Mouse (Mus musculus) lung, embryonic 14.5 days (tissue): ENCODE measurements at regions not wholly inside any gene's neighbourhood (a gene's known extent, or its start where the extent isn't known, plus 50 kb on each side); places are given as distances from the start of the nearest gene placed in this dataset.

Experiments used
- ATAC-seq: fragments of 200-750 bp; cut with Nextera tagmentation; 2 replicates; pipeline ENCODE4 v1.8.0; 2017; ENCODE audit warnings: mild to moderate bottlenecking, moderate TSS enrichment, moderate library complexity; ENCODE audit not compliant: insufficient read depth
- DNase-seq: peaks from one replicate; pipeline ENCODE4 v3.0.0-alpha.2; 2015
- H3K27ac ChIP-seq: fragments of 300-500 bp; sonication (generic); 2 replicates; pipeline ENCODE4 v1.5.1; 2014; ENCODE audit warnings: low read depth, mild to moderate bottlenecking, moderate library complexity
- H3K27me3 ChIP-seq: fragments of 300-500 bp; sonication (generic); 2 replicates; pipeline ENCODE4 v1.6.1; 2014; ENCODE audit warnings: low read length, control low read depth; ENCODE audit not compliant: insufficient read depth
- H3K36me3 ChIP-seq: fragments of 300-500 bp; sonication (generic); 2 replicates; pipeline ENCODE4 v1.6.1; 2014; ENCODE audit warnings: control low read depth; ENCODE audit not compliant: insufficient read depth
- H3K4me1 ChIP-seq: fragments of 300-500 bp; sonication (generic); 2 replicates; pipeline ENCODE4 v1.6.1; 2014; ENCODE audit warnings: antibody characterized with exemption, control low read depth; ENCODE audit not compliant: insufficient read depth
- H3K4me2 ChIP-seq: fragments of 300-500 bp; sonication (generic); 2 replicates; pipeline ENCODE4 v1.6.1; 2014; ENCODE audit warnings: mild to moderate bottlenecking
- H3K4me3 ChIP-seq: fragments of 300-500 bp; sonication (generic); 2 replicates; pipeline ENCODE4 v1.5.1; 2014; ENCODE audit warnings: low read depth, low read length
- H3K9ac ChIP-seq: fragments of 300-500 bp; sonication (generic); 2 replicates; pipeline ENCODE4 v1.6.1; 2014
- H3K9me3 ChIP-seq: fragments of 300-500 bp; sonication (generic); 2 replicates; pipeline ENCODE4 v1.6.1; 2016; ENCODE audit warnings: low read depth, low read length, control low read depth
- CTCF ChIP-seq: IDR thresholded peaks from 2 replicates; pipeline ENCODE4 v1.5.1; 2016; ENCODE audit warnings: antibody characterized with exemption, low read depth
- WGBS: fragments of 180-500 bp; shearing (Covaris S2); extraction: QIAGEN DNeasy Blood & Tissue Kit; methylation state at CpG from one replicate; pipeline ENCODE4 v1.1.7; 2014; 5-methylcytosine and 5-hydroxymethylcytosine counted together

DNA sequence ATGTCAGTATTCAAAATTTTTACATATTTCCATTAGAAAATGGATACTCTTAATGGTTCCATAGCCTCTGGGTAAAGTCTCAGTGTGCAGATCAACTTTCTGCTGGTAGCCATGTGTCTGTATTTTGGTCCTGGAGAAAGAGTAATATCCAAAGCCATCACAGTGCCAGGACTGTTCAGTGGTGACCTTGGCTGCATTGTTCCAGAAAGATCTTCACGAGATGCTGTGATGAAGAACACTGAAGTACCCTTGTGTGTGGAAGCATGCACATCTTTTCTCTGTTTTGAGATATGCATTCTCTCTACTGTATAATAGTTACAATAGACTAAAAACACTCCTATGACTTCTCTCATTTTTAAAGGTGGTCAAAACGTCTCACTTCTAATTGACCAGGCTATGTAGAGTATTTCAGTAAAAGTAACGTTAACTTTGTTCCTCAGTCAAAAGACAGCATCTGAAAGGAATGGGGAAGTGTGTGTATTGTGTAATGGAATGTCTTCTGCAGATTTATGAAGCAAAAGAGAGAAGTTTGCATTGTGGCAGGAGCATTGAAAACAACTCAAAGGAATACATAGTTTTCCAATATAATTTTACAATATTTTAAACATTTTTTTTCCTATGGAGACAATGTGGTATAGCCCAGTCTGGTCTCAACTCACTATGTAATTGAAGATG, 192.8 kb upstream of the Negr1 start:
- no peak overlapping the region for H3K4me3 ChIP-seq
- H3K9me3 ChIP-seq = no peaks in the 10 kb centered on the region
- no peaks in the 10 kb centered on the region for H3K27me3 ChIP-seq
- H3K4me2 ChIP-seq = no peak overlapping the region
- no peaks in the 10 kb centered on the region for H3K4me1 ChIP-seq
- no peak for ATAC-seq
- 68% methylated on average over 3 of the region's 3 CpGs for WGBS
- TF ChIP-seq CTCF = no peak
- H3K36me3 ChIP-seq = no peaks in the 10 kb centered on the region
- DNase-seq = no peak
- H3K9ac ChIP-seq = no peak overlapping the region
- no peak overlapping the region for H3K27ac ChIP-seq

DNA sequence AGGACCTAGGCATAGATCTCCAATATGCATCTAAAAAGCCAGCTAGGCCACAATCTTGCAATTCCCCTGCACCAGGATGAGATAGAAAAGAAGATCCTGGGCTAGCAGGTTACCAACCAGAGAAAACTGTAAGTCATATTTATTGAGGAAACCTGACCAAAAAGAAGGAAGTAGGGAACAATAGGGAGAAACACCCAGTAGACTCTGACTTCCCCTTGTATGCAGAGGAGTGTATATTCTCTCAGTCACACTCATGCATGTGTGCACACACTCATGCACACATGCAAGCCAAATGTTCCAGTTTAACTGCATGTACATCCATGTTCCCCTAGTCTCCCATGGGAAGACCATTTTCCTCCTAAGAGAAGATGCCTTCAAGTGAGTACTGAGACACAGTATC, 184.9 kb upstream of the Negr1 start:
- no peak for TF ChIP-seq CTCF
- H3K4me1 ChIP-seq = no peaks in the 10 kb centered on the region

GRCm38 (mm10) chr3:156382919-156383318, 178.7 kb upstream of the Negr1 start:
- Histone ChIP-seq H3K9me3 (no peaks in the 10 kb centered on the region), H3K9ac (no peak overlapping the region), H3K27ac (no peak overlapping the region), H3K4me2 (no peak overlapping the region), H3K4me3 (no peak overlapping the region), H3K4me1 (no peaks in the 10 kb centered on the region), H3K36me3 (no peaks in the 10 kb centered on the region), H3K27me3 (no peaks in the 10 kb centered on the region)
- no peak for TF ChIP-seq CTCF
- DNase-seq (no peak), ATAC-seq (no peak)

More for the DNA sequence above, 184.9 kb upstream of the Negr1 start:
- H3K27ac ChIP-seq = no peak overlapping the region
- no peak overlapping the region for H3K9ac ChIP-seq
- no peaks in the 10 kb centered on the region for H3K9me3 ChIP-seq
- H3K4me3 ChIP-seq = no peak overlapping the region
- no peaks in the 10 kb centered on the region for H3K36me3 ChIP-seq
- no peak for ATAC-seq
- no peak overlapping the region for H3K4me2 ChIP-seq
- no peaks in the 10 kb centered on the region for H3K27me3 ChIP-seq
- no peak for DNase-seq

GRCm38 (mm10) chr3:156406136-156406535, 155.5 kb upstream of the Negr1 start:
- H3K27me3 ChIP-seq = no peaks in the 10 kb centered on the region
- H3K27ac ChIP-seq = no peak overlapping the region
- no peak for ATAC-seq
- no peak overlapping the region for H3K9ac ChIP-seq
- no peaks in the 10 kb centered on the region for H3K4me1 ChIP-seq
- 86% methylated on average over 3 of the region's 3 CpGs for WGBS
- no peaks in the 10 kb centered on the region for H3K9me3 ChIP-seq
- H3K4me2 ChIP-seq = no peak overlapping the region
- no peak for DNase-seq
- H3K4me3 ChIP-seq = no peak overlapping the region
- H3K36me3 ChIP-seq = no peaks in the 10 kb centered on the region
- no peak for TF ChIP-seq CTCF

- TF ChIP-seq CTCF = no peak
- no peak for DNase-seq
- Histone ChIP-seq H3K9me3 (no peaks in the 10 kb centered on the region), H3K4me1 (no peaks in the 10 kb centered on the region), H3K9ac (no peak overlapping the region), H3K4me2 (no peak overlapping the region), H3K27ac (no peak overlapping the region), H3K4me3 (no peak overlapping the region), H3K36me3 (no peaks in the 10 kb centered on the region), H3K27me3 (no peaks in the 10 kb centered on the region)
- 88% methylated on average over 2 of the region's 2 CpGs for WGBS
- no peak for ATAC-seq
Measured at GRCm38 (mm10) chr3:156407112-156407511, 154.5 kb upstream of the Negr1 start.

DNA sequence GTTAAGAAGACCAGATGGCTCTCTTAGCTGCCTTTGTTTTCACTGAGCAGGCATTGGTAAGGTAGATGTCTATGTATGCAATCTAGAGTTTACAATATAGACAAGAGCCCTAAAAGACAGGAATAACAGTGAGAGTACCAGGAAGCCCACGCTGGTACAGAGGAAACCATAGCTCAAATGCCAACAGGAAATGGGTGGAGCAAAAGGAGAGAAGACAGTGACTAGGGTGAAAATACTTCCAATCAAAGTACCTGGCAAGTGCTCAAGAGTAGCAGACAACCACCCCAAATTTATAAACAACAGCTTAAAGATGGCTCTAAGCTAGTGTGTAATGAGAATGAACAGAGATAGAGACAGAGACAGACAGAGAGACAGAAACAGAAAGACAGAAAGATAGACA, 151.5 kb upstream of the Negr1 start:
- DNase-seq = peak; percentile 8
- ATAC-seq = no peak
- 43% methylated on average over 1 of the region's 1 CpGs for WGBS
- H3K36me3 ChIP-seq = no peaks in the 10 kb centered on the region
- H3K27me3 ChIP-seq = no peaks in the 10 kb centered on the region
- no peak for TF ChIP-seq CTCF
- H3K9me3 ChIP-seq = no peaks in the 10 kb centered on the region
- no peaks in the 10 kb centered on the region for H3K4me1 ChIP-seq
- no peak overlapping the region for H3K27ac ChIP-seq
- no peak overlapping the region for H3K4me3 ChIP-seq
- H3K9ac ChIP-seq = no peak overlapping the region
- no peak overlapping the region for H3K4me2 ChIP-seq

DNA sequence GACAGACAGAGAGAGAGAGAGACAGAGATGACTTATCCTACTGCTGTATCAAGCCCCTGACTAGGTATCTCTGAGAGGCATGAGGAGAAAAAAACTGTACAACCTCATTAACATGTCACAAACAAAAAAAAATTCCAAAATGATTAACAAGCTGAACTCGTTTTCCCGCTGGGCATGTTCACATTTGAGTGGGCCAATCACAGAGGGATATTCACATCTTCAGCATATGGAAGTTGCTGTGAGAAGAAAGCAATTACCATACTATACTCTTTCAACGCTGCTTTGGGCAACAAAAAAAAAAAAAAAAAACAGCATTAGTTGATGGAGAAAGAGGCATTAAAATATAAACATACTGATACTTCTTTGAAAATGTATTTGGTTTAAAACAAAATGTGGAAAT, 148.8 kb upstream of the Negr1 start:
- Histone ChIP-seq H3K4me2 (no peak overlapping the region), H3K9ac (no peak overlapping the region), H3K4me3 (no peak overlapping the region), H3K27me3 (no peaks in the 10 kb centered on the region), H3K36me3 (no peaks in the 10 kb centered on the region), H3K9me3 (no peaks in the 10 kb centered on the region), H3K4me1 (no peaks in the 10 kb centered on the region), H3K27ac (no peak overlapping the region)
- ATAC-seq = no peak
- WGBS = 70% methylated on average over 3 of the region's 3 CpGs
- TF ChIP-seq CTCF = no peak
- no peak for DNase-seq
